Mouse (Mus musculus): ENCODE results near the gene Bysl. TPM values are rescaled to one million over a fixed set of nuclear protein-coding genes. Genes with fewer than 3 reads are reported as not detected.
A peak's percentile ranks its signal among the peaks of the same experiment; 100 is the strongest.

Bysl gene
- total and polyA plus RNA-seq, 3 experiments: 69.3 to 85.4 TPM; not detected in 1

- TF ChIP-seq ZC3H11A (IDR thresholded peaks at IDR 0.05; ENCODE audit: low read depth, low read length): no peak
Measured at GRCm38 (mm10) chr17:47632181-47632840, 21.0 kb upstream of the Bysl start (continued).

- TF ChIP-seq MAZ (IDR thresholded peaks at IDR 0.05; ENCODE audit: low read depth, low read length) (no peak), TAL1 (IDR thresholded peaks at IDR 0.05; ENCODE audit: low read length) (peak; percentile 14; the same call in 1 of the 2 replicates), GATA1 (IDR thresholded peaks at IDR 0.05; ENCODE audit: low read depth, low read length) (peak; percentile 49), GABPA (IDR thresholded peaks at IDR 0.05; ENCODE audit: low read depth, low read length) (no peak)
- DNase-seq (ENCODE audit: low read depth, low spot score): peak; percentile 64
- peaks cover 2 to 28% of the 10 kb centered on the region in 2 experiments; a peak in 3 of 4 replicates for H3K36me3 ChIP-seq (ENCODE audit: control insufficient read depth in 1 of 2, insufficient read depth in 2 of 2, low read length in 2 of 2)
- H3K27me3 ChIP-seq (ENCODE audit: control insufficient read depth in 1 of 2, insufficient read depth in 2 of 2, low read length in 2 of 2): no peaks in the 10 kb centered on the region
- H3K79me2 ChIP-seq (ENCODE audit: control insufficient read depth, insufficient read depth, low read length, poor library complexity): peaks cover 19% of the 10 kb centered on the region
- H3K27ac ChIP-seq (ENCODE audit: control insufficient read depth, low read depth, low read length): peak within 1 kb of the TSS; percentile 93
- H3K4me1 ChIP-seq (ENCODE audit: control insufficient read depth in 1 of 2, insufficient read depth in 2 of 2, low read length in 2 of 2): peaks cover 11 to 29% of the 10 kb centered on the region in 2 experiments
- peak within 1 kb of the TSS; percentile 87 for H3K9ac ChIP-seq (ENCODE audit: control insufficient read depth, low read depth, low read length, poor library complexity, severe bottlenecking)
- H3K4me3 ChIP-seq (ENCODE audit: control insufficient read depth in 1 of 2, insufficient read depth in 1 of 2, low read depth in 2 of 2, low read length in 2 of 2): peak within 1 kb of the TSS; percentile 79 to 93
- H3K9me3 ChIP-seq (replicated peaks; ENCODE audit: insufficient read depth, low read length): no peaks in the 10 kb centered on the region
Measured at GRCm38 (mm10) chr17:47630678-47631065, 19.4 kb upstream of the Bysl start, which contains the start of gene Usp49. Gene Usp49, plus strand, starts transcription at chr17:47630690.

GRCm38 (mm10) chr17:47629717-47630677, 18.7 kb upstream of the Bysl start:
- Histone ChIP-seq H3K79me2 (ENCODE audit: control insufficient read depth, insufficient read depth, low read length, poor library complexity) (peaks cover 19% of the 10 kb centered on the region), H3K9me3 (replicated peaks; ENCODE audit: insufficient read depth, low read length) (no peaks in the 10 kb centered on the region), H3K4me1 (ENCODE audit: control insufficient read depth in 1 of 2, insufficient read depth in 2 of 2, low read length in 2 of 2) (peaks cover 11 to 29% of the 10 kb centered on the region in 2 experiments), H3K36me3 (ENCODE audit: control insufficient read depth in 1 of 2, insufficient read depth in 2 of 2, low read length in 2 of 2) (peaks cover 0 to 28% of the 10 kb centered on the region in 2 experiments), H3K9ac (ENCODE audit: control insufficient read depth, low read depth, low read length, poor library complexity, severe bottlenecking) (peak overlapping the region; percentile 87), H3K27me3 (ENCODE audit: control insufficient read depth in 1 of 2, insufficient read depth in 2 of 2, low read length in 2 of 2) (no peaks in the 10 kb centered on the region), H3K4me3 (ENCODE audit: control insufficient read depth in 1 of 2, insufficient read depth in 1 of 2, low read depth in 2 of 2, low read length in 2 of 2) (peak overlapping the region; percentile 79 to 93), H3K27ac (ENCODE audit: control insufficient read depth, low read depth, low read length) (peak overlapping the region; percentile 93)
- peak; percentile 72 for DNase-seq (ENCODE audit: low read depth, low spot score)
- peak; percentile 18 for TF ChIP-seq NELFE (IDR thresholded peaks at IDR 0.05; ENCODE audit: low read depth, low read length)
- no peak; a peak in 1 of 4 replicates for TF ChIP-seq EP300 (IDR thresholded peaks at IDR 0.05; ENCODE audit: low read depth in 1 of 2, low read length in 2 of 2)
- no peak for TF ChIP-seq JUND (IDR thresholded peaks at IDR 0.05; ENCODE audit: low read depth, low read length)
- no peak for TF ChIP-seq ZMIZ1 (IDR thresholded peaks at IDR 0.05; ENCODE audit: low read depth, low read length)
- TF ChIP-seq RCOR1 (IDR thresholded peaks at IDR 0.05; ENCODE audit: low read depth, low read length): no peak
- no peak for TF ChIP-seq ZC3H11A (IDR thresholded peaks at IDR 0.05; ENCODE audit: low read depth, low read length)
- peak; percentile 89 for TF ChIP-seq ZNF384 (IDR thresholded peaks at IDR 0.05; ENCODE audit: low read depth, low read length)
- TF ChIP-seq MXI1 (IDR thresholded peaks at IDR 0.05; ENCODE audit: low read depth, low read length): peak; percentile 42; the same call in 1 of the 2 replicates
- TF ChIP-seq HCFC1 (IDR thresholded peaks at IDR 0.05; ENCODE audit: low read depth, low read length): no peak
- peak in 1 of 2 experiments; percentile 58; a peak in 1 of 4 replicates for TF ChIP-seq POLR2A (IDR thresholded peaks at IDR 0.05; ENCODE audit: control insufficient read depth in 1 of 2, insufficient read depth in 1 of 2, low read depth in 1 of 2, low read length in 2 of 2, poor library complexity in 1 of 2)
- no peak; a peak in 1 of 6 replicates for TF ChIP-seq CTCF (IDR thresholded peaks at IDR 0.05 in 2 of 3, conservative IDR thresholded peaks at IDR 0.05 in 1 of 3; ENCODE audit: control insufficient read depth in 1 of 3, insufficient read depth in 1 of 3, low read depth in 2 of 3, low read length in 3 of 3, poor library complexity in 1 of 3, severe bottlenecking in 1 of 3)

Measured in MEL (cell line).